Mouse (Mus musculus): ENCODE measurements around the gene Abcc2. TPM values are rescaled to one million over a fixed set of nuclear protein-coding genes. Genes with fewer than 3 reads are reported as not detected.
A peak's percentile ranks its signal among the peaks of the same experiment; 100 is the strongest.

Abcc2 gene
- polyA plus RNA-seq, 1 experiment from 2014 or later, result not detected

DNA sequence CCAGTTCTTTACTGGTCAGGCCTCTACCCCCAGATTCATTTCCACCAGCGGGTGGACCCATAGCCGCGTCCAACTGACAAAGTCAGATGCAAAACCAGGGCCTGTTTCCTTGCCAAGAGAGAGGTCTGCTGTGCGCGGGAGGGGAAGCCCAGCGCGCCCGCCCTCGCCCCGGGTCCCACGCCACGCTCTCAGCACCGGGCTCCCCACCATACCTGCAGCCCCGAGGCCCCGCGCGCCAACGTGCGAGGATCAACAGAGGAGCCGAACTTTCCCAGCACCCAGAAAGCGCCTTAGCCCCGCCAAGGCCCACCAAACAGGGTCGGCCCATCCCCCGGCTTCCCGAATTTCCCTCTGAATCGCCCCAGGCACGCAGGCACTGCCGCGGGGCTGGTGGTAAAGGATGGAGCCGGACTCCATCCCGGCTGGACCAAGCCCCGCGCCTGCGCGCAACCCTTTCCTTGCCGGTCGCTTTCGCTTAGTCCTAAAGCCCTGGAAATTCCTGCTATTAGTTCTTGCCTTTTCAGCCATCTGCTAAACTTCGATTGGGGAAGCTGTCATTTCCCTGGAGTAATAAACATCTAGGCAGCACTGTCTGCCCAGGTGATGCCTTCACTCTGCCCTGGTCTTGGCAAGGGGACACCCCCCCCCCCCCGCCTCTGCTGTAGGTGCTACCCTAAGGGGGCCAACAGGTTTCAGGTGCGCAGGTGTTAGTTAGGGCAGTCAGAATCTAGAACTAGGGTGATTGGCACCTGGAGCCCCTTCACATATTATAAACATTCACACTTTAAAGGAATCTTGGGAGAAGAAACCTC is 97.6 kb downstream of the Abcc2 start:
- H3K27ac ChIP-seq, result peak overlapping the region; percentile 95
- peaks cover 4% of the 10 kb centered on the region for H3K9me3 ChIP-seq
- 2% methylated on average over 41 of the region's 41 CpGs for WGBS
- H3K27me3 ChIP-seq (ENCODE audit: insufficient read depth, poor library complexity, severe bottlenecking), result no peaks in the 10 kb centered on the region
- peaks cover 7% of the 10 kb centered on the region for H3K36me3 ChIP-seq
- DNase-seq (ENCODE audit: low spot score), result peak; percentile 91
- peak overlapping the region; percentile 68 for H3K4me3 ChIP-seq
- H3K4me1 ChIP-seq (replicated peaks), result peaks cover 60% of the 10 kb centered on the region

DNA sequence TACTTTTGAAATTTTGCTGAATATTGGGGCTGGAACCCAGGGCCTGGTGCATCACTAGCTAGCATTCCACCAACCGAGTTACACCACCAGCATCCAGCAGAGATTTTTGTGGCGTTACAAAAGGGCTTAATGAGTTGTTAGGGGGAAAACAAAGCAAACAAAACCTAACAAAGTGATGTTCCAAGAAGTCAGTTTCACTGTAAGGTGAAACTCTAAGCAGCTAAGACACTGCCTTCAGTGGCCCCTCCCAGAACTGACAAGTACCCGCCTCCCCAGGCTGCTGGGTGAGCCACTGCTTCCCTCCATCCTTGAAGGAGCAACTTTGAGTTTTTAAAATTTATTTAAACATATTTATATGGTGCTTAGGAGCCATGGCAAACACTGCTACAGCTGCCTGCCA is 98.4 kb downstream of the Abcc2 start:
- Histone ChIP-seq H3K4me3 (no peak overlapping the region), H3K27ac (no peak overlapping the region), H3K4me1 (replicated peaks) (peaks cover 63% of the 10 kb centered on the region), H3K9me3 (peaks cover 4% of the 10 kb centered on the region), H3K27me3 (ENCODE audit: insufficient read depth, poor library complexity, severe bottlenecking) (no peaks in the 10 kb centered on the region), H3K36me3 (no peaks in the 10 kb centered on the region)
- no peak for DNase-seq (ENCODE audit: low spot score)
- WGBS, result 18% methylated on average over 3 of the region's 3 CpGs

DNA sequence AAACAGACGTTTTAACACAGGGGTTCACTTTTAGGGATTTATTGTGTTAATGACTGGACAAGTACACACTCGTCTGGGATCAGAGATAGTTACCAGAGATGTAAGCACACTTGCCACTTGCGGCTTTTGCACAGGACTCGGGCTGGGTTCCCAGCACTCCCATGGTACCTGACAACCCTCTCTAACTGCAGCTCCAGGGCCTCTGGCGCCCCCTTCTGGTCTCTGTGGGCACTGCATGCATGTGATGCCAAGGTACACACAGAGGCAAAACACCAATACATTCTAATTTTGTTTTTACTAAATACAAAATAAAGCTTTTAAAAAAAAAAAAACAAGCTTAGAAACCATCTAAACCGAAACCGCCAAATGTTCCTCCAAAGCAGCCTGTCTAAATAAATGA is 99.6 kb downstream of the Abcc2 start:
- Histone ChIP-seq H3K27me3 (ENCODE audit: insufficient read depth, poor library complexity, severe bottlenecking) (no peaks in the 10 kb centered on the region), H3K4me3 (no peak overlapping the region), H3K36me3 (no peaks in the 10 kb centered on the region), H3K4me1 (replicated peaks) (peaks cover 53% of the 10 kb centered on the region), H3K27ac (no peak overlapping the region), H3K9me3 (peaks cover 4% of the 10 kb centered on the region)
- WGBS, result 85% methylated on average over 7 of the region's 7 CpGs
- no peak for DNase-seq (ENCODE audit: low spot score)

DNA sequence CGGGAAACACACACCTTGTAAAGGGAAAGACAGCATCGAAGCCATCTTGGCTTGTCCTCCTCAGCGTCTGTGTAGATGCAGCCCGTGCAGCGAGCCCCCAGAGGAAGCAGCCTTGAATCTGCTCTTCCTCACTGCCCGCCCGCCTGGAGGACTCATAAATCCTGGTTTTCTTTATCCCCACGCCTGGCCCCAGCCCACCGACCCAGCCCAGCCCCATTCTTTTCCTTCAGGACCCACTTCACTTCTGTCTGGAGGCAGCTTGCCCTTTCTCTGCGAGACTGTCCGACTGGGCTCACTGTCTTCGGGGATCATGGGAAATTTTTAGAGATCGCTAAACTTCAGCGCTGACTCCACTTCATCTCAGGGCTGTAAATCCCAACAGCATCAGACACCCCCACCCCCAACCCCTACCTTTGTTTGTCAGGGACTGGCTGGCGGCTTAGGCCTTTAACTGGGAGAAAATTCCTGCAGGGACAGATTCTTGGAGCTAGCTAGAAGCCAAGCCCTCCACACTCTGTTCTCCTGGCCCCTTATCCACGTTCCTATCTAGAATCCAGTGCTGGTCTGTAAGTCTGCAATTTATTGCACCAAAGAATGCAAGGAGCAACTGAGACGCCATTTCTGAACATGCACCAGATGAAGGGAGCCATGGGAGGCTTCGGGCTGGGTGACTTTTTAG is 101.0 kb downstream of the Abcc2 start:
- peaks cover 39% of the 10 kb centered on the region for H3K4me1 ChIP-seq (replicated peaks)
- peak overlapping the region; percentile 28; the same call in 1 of the 2 replicates for H3K4me3 ChIP-seq
- peak; percentile 62 for DNase-seq (ENCODE audit: low spot score)
- peaks cover 4% of the 10 kb centered on the region for H3K9me3 ChIP-seq
- no peaks in the 10 kb centered on the region for H3K36me3 ChIP-seq
- peak overlapping the region; percentile 81 for H3K27ac ChIP-seq
- H3K27me3 ChIP-seq (ENCODE audit: insufficient read depth, poor library complexity, severe bottlenecking), result no peaks in the 10 kb centered on the region
- 39% methylated on average over 18 of the region's 18 CpGs for WGBS

DNA sequence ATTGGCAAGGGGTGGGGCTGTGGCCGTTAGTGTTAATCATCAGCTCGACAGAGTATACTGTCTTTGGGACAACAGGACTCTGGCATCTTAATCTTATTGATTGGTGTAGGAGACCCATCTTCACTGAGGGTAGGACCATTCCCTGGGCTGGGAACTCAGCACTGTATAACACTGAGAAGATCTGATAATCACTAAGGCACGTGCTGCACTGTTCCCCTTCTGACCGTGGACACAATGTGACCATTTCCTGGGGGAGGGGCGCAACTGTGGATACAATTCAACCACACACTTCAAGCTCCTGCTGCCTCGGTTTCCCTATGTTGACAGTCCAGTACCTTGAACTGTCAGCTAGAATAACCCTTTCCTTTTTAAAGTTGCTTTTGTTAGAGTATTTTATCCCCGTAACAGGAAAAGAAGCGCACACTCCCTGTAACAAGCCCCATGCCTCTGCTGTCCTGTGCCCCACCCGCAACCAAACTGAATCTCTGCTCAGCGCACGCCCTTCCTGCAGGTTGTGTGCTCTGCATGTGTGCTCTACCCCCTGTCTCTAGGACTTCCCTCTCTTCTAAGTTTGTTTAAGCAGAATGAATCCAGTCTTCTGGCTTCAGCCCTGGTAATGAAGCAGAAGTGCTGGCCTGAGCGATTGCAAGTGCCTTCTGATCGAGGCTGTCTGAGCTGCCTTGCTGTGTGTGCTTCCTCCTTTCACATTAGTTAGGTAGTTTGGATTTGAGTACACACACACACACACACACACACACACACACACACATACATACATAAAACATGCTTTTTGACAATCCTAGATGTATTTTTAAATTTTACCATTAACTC is 102.9 kb downstream of the Abcc2 start:
- Histone ChIP-seq H3K27ac (no peak overlapping the region), H3K9me3 (peaks cover 4% of the 10 kb centered on the region), H3K4me1 (replicated peaks) (peaks cover 25% of the 10 kb centered on the region), H3K27me3 (ENCODE audit: insufficient read depth, poor library complexity, severe bottlenecking) (no peaks in the 10 kb centered on the region), H3K4me3 (no peak overlapping the region), H3K36me3 (no peaks in the 10 kb centered on the region)
- no peak for DNase-seq (ENCODE audit: low spot score)
- 78% methylated on average over 13 of the region's 13 CpGs for WGBS

DNA sequence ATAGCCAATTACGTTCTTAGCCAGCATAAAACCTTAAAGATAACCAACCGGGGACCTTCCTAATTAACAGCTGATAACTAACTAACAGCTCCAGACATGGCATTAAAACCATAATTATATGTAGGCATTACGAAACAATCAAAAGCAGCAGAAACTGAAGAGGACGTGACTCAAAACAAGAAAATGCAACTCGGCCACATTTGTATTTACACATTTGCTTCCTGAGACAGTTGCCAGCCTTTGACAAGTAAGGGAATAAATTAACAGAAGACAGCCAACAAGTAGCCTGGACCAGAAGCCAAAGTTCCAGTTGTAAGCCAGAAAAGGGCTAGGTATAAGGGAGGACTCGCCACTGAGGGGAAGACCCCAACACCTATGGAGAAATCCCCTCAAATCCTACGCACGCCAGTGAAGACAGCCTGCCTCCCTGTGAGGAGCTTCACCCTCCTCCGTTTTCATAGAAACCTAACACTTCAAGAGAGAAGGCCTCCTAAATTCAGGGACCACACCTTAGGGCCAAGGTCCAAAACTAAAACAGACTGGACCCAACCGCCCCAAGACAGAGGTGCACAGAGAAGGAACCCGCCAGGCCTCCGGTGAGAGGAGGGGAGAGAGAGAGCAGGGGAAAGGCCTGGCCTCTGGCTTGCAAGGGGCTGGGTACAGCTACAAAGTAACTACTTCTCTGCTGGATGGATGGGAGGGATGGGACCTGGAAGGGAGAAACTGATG is 104.5 kb downstream of the Abcc2 start:
- H3K27me3 ChIP-seq (ENCODE audit: insufficient read depth, poor library complexity, severe bottlenecking), result no peaks in the 10 kb centered on the region
- H3K4me1 ChIP-seq (replicated peaks), result peaks cover 23% of the 10 kb centered on the region
- H3K27ac ChIP-seq, result 0 out of 2 replicates have a peak overlapping the region, but pooled peaks have one; percentile 2
- no peaks in the 10 kb centered on the region for H3K36me3 ChIP-seq
- H3K9me3 ChIP-seq, result peaks cover 3% of the 10 kb centered on the region
- 84% methylated on average over 12 of the region's 12 CpGs for WGBS
- no peak for DNase-seq (ENCODE audit: low spot score)
- no peak overlapping the region for H3K4me3 ChIP-seq

DNA sequence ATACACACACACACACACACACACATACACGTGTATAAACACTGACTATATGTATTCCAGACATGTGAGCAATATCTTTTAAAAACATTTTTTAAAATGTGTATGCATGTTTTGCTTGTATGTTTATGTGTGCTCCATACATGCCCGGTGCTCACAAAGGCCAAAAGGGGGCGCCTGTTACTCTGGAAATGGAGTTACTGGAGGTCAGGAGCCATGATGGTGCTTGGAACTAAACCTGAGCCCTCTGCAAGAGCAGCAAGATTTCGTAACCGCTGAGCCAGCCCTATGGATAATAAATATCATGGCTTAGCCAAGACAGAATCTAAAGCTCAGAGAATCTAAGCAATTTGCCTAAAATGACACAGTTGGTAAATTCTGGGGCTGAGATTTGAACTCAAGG is 105.2 kb downstream of the Abcc2 start:
- Histone ChIP-seq H3K36me3 (no peaks in the 10 kb centered on the region), H3K4me3 (no peak overlapping the region), H3K27me3 (ENCODE audit: insufficient read depth, poor library complexity, severe bottlenecking) (no peaks in the 10 kb centered on the region), H3K9me3 (no peaks in the 10 kb centered on the region), H3K4me1 (replicated peaks) (peaks cover 23% of the 10 kb centered on the region), H3K27ac (no peak overlapping the region)
- no peak for DNase-seq (ENCODE audit: low spot score)
- 85% methylated on average over 5 of the region's 5 CpGs for WGBS

DNA sequence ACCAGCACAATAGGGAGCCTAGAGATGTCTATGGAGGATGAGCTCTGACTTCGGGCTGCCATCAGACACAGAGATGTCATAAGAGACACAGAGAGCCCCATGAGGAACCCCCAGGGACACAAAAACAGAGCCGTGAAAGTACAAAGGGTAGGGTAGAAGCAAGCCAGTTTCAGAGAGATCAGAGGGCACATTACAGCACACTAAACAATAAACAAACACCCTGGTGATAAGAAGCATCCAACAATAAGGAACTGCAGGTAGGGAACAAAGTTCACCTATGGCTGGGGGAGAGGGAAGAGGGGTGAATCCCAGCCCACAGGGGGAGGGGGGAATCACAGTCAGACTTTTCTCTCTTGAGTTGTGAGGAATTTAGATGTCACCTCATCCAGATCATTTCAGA is 105.7 kb downstream of the Abcc2 start:
- no peaks in the 10 kb centered on the region for H3K27me3 ChIP-seq (ENCODE audit: insufficient read depth, poor library complexity, severe bottlenecking)
- H3K4me3 ChIP-seq, result no peak overlapping the region
- DNase-seq (ENCODE audit: low spot score), result no peak
- H3K36me3 ChIP-seq, result no peaks in the 10 kb centered on the region
- H3K4me1 ChIP-seq (replicated peaks), result peaks cover 19% of the 10 kb centered on the region
- no peaks in the 10 kb centered on the region for H3K9me3 ChIP-seq
- WGBS, result 49% methylated on average over 2 of the region's 2 CpGs
- no peak overlapping the region for H3K27ac ChIP-seq

Other genes starting within 250 kb of the Abcc2 start
- gene Nkx2-3, start 169.9 kb upstream of the Abcc2 start, polyA plus RNA-seq (2016; fragmentation: Nextera tagmentation; extraction: Ambion mirVana), result 0.56 and 1.0 TPM in 2 replicates
- gene Slc25a28, start 107.3 kb upstream of the Abcc2 start, polyA plus RNA-seq (2016; fragmentation: Nextera tagmentation; extraction: Ambion mirVana), result 9.2 and 12.3 TPM in 2 replicates
- 9.0 and 9.3 TPM in 2 replicates for gene Entpd7, start 92.5 kb upstream of the Abcc2 start, polyA plus RNA-seq (2016; fragmentation: Nextera tagmentation; extraction: Ambion mirVana)
- gene Cutc, start 29.2 kb upstream of the Abcc2 start, polyA plus RNA-seq (2016; fragmentation: Nextera tagmentation; extraction: Ambion mirVana), result 12.8 and 13.9 TPM in 2 replicates
- 14.1 and 15.3 TPM in 2 replicates for gene Cox15, start 29.2 kb upstream of the Abcc2 start, polyA plus RNA-seq (2016; fragmentation: Nextera tagmentation; extraction: Ambion mirVana)
- gene Dnmbp, start 158.0 kb downstream of the Abcc2 start, polyA plus RNA-seq (2016; fragmentation: Nextera tagmentation; extraction: Ambion mirVana), result 16.2 and 16.4 TPM in 2 replicates
- 0.16 and 0.86 TPM in 2 replicates for gene Cpn1, start 204.4 kb downstream of the Abcc2 start, polyA plus RNA-seq (2016; fragmentation: Nextera tagmentation; extraction: Ambion mirVana)
- gene Cyp2c23, start 247.0 kb downstream of the Abcc2 start, polyA plus RNA-seq (2016; fragmentation: Nextera tagmentation; extraction: Ambion mirVana), result not detected in 2 replicates

Data from hindbrain, embryonic 10.5 days (tissue).